Mouse (Mus musculus): ENCODE data around the gene Stx4a. TPM values are rescaled to one million over a fixed set of nuclear protein-coding genes. Genes with fewer than 3 reads are reported as not detected.

Gene Stx4a
- total RNA-seq, 4 experiments from 2014 or later = 61.0 to 86.0 (median 77.0) TPM

DNA sequence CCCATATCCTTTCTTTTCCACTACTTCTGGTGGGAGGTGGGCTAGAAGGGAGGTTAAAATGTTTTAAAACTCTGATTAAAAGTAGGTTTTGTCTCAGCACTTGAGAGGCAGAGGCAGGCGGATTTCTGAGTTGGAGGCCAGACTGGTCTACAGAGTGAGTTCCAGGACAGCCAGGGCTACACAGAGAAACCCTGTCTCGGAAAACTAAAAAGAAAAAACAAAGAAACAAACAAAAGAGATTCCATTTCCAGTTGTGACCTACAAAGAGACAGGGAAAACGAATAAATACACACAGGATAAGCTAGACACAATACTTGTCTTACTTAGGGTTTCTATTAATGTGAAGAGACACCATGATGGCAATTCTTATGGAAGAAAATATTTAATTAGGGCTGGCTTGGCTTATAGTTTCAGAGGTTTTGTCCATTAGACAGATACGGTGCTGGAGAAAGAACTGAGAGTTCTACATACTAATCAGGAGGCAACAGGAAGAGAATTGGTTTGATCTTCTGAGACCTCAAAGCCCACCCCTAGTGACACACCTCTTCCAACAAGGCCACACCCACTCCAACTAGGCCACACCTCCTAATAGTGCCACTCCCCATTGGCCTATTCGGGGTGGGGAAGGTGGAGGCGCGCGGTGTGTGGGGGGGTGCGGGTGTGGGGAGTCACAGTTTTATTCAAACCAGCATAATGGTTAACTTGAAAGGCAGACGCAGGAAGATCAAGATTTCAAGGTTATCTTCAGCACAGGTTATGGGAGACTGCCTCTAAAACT lies 74.3 kb downstream of the Stx4a start:
- no peak for DNase-seq (ENCODE audit: low spot score in 2 of 2)

Other genes starting within 250 kb of the Stx4a start
- 10 to 100 TPM in 2 of 4 experiments, 1 to 10 TPM in 2; 7.7 to 12.8 (median 10.1) TPM for gene Ccdc189, start 235.7 kb upstream of the Stx4a start, total RNA-seq (2022)
- gene Rnf40, start 235.5 kb upstream of the Stx4a start, total RNA-seq (2022) = 10 to 100 TPM; 70.0 to 79.2 (median 72.7) TPM
- gene Zfp629, start 208.5 kb upstream of the Stx4a start, total RNA-seq (2022) = 10 to 100 TPM; 21.7 to 22.6 (median 22.1) TPM
- 10 to 100 TPM; 26.5 to 38.4 (median 31.9) TPM for gene Bcl7c, start 115.4 kb upstream of the Stx4a start, total RNA-seq (2022)
- 1 to 10 TPM; 3.1 to 5.2 (median 3.5) TPM for gene Ctf1, start 111.6 kb upstream of the Stx4a start, total RNA-seq (2022)
- not detected for gene Ctf2, start 92.1 kb upstream of the Stx4a start, total RNA-seq (2022)
- gene Fbxl19, start 79.8 kb upstream of the Stx4a start, total RNA-seq (2022) = 10 to 100 TPM; 52.2 to 65.5 (median 56.3) TPM
- 10 to 100 TPM; 25.8 to 30.7 (median 29.4) TPM for gene Orai3, start 54.5 kb upstream of the Stx4a start, total RNA-seq (2022)
- 10 to 100 TPM; 46.6 to 56.4 (median 48.7) TPM for gene Setd1a, start 47.6 kb upstream of the Stx4a start, total RNA-seq (2022)
- 1 to 10 TPM; 2.0 to 5.7 (median 2.3) TPM for gene Gm49388, start 38.7 kb upstream of the Stx4a start, total RNA-seq (2022)
- 10 to 100 TPM in 2 of 4 experiments, 1 to 10 TPM in 2; 4.8 to 12.2 (median 10.7) TPM for gene Hsd3b7, start 23.7 kb upstream of the Stx4a start, total RNA-seq (2022)
- 100 to 1,000 TPM; 344 to 361 (median 348) TPM for gene Stx1b, start 255 bp downstream of the Stx4a start, total RNA-seq (2022)
- gene Zfp646, start 51.9 kb downstream of the Stx4a start, total RNA-seq (2022) = 10 to 100 TPM; 34.5 to 36.5 (median 35.0) TPM
- 10 to 100 TPM; 19.2 to 23.8 (median 22.9) TPM for gene Zfp668, start 52.5 kb downstream of the Stx4a start, total RNA-seq (2022)
- gene Prss53, start 66.7 kb downstream of the Stx4a start, total RNA-seq (2022) = 1 to 10 TPM; 2.0 to 4.0 (median 2.8) TPM
- not detected for gene Gm21974, start 71.2 kb downstream of the Stx4a start, total RNA-seq (2022)
- 10 to 100 TPM; 23.8 to 36.6 (median 31.8) TPM for gene Vkorc1, start 71.3 kb downstream of the Stx4a start, total RNA-seq (2022)
- gene Bckdk, start 79.8 kb downstream of the Stx4a start, total RNA-seq (2022) = 10 to 100 TPM; 42.0 to 45.2 (median 42.2) TPM
- 10 to 100 TPM; 28.5 to 38.3 (median 34.5) TPM for gene Kat8, start 88.2 kb downstream of the Stx4a start, total RNA-seq (2022)
- under 1 TPM; 0.18 to 0.98 (median 0.46) TPM for gene Prss8, start 105.8 kb downstream of the Stx4a start, total RNA-seq (2022)
- gene Prss36, start 122.4 kb downstream of the Stx4a start, total RNA-seq (2022) = 10 to 100 TPM in 1 of 4 experiments, 1 to 10 TPM in 3; 8.0 to 12.7 (median 9.1) TPM
- 100 to 1,000 TPM; 328 to 387 (median 356) TPM for gene Fus, start 143.2 kb downstream of the Stx4a start, total RNA-seq (2022)
- gene Pycard, start 169.6 kb downstream of the Stx4a start, total RNA-seq (2022) = 10 to 100 TPM in 2 of 4 experiments, 1 to 10 TPM in 2; 2.6 to 14.8 (median 7.2) TPM
- gene Trim72, start 179.7 kb downstream of the Stx4a start, total RNA-seq (2022) = 1 to 10 TPM in 2 of 4 experiments, under 1 TPM in 2; 0.47 to 1.1 (median 0.95) TPM
- gene Itgam, start 238.3 kb downstream of the Stx4a start, total RNA-seq (2022) = 10 to 100 TPM; 10.4 to 35.9 (median 24.0) TPM
- under 1 TPM in 1 of 4 experiments, not detected in 3; 0.16 TPM for gene Gm49368, start 238.4 kb downstream of the Stx4a start, total RNA-seq (2022)